Mouse (Mus musculus) forebrain, embryonic 15.5 days (tissue): ENCODE results near the gene Ado. TPM values are rescaled to one million over a fixed set of nuclear protein-coding genes. Genes with fewer than 3 reads are reported as not detected.

Experiments
- ATAC-seq: fragments of 200-750 bp; cut with Nextera tagmentation; replicated peaks from 2 replicates; pipeline ENCODE4 v1.8.0; 2017; ENCODE audit warnings: mild to moderate bottlenecking, moderate TSS enrichment, moderate library complexity
- H3K27ac ChIP-seq: fragments of 300-500 bp; sonication (generic); replicated peaks from 2 replicates; pipeline ENCODE4 v1.5.1; 2015; ENCODE audit warnings: mild to moderate bottlenecking, inconsistent platforms
- H3K27me3 ChIP-seq: fragments of 300-500 bp; sonication (generic); 2 replicates; pipeline ENCODE4 v1.6.1; 2015; ENCODE audit warnings: inconsistent platforms
- H3K36me3 ChIP-seq: fragments of 300-500 bp; sonication (generic); 2 replicates; pipeline ENCODE4 v1.6.1; 2015; ENCODE audit warnings: mild to moderate bottlenecking, inconsistent platforms
- H3K4me1 ChIP-seq: fragments of 300-500 bp; sonication (generic); 2 replicates; pipeline ENCODE4 v1.6.1; 2015; ENCODE audit warnings: inconsistent platforms
- H3K4me2 ChIP-seq: fragments of 300-500 bp; sonication (generic); replicated peaks from 2 replicates; pipeline ENCODE4 v1.6.1; 2015; ENCODE audit warnings: mild to moderate bottlenecking, inconsistent platforms
- H3K4me3 ChIP-seq: fragments of 300-500 bp; sonication (generic); 2 replicates; pipeline ENCODE4 v1.5.1; 2015; ENCODE audit warnings: mild to moderate bottlenecking, inconsistent platforms
- H3K9ac ChIP-seq: fragments of 300-500 bp; sonication (generic); replicated peaks from 2 replicates; pipeline ENCODE4 v1.6.1; 2015; ENCODE audit warnings: mild to moderate bottlenecking, inconsistent platforms
- H3K9me3 ChIP-seq: fragments of 300-500 bp; sonication (generic); 2 replicates; pipeline ENCODE4 v1.6.1; 2016; ENCODE audit warnings: inconsistent platforms
- WGBS: fragments of 180-500 bp; shearing (Covaris S2); methylation state at CpG from one replicate; pipeline ENCODE4 v1.1.7; 2015; ENCODE audit warnings: mixed read lengths; 5-methylcytosine and 5-hydroxymethylcytosine counted together
- polyA plus RNA-seq: library from polyadenylated mRNA; unstranded; fragments of >200 nt; fragmentation: Nextera tagmentation; extraction: Ambion mirVana; gene quantifications from 2 replicates; pipeline ENCODE4 v1.2.1, GENCODE M21; 2015

Gene Ado
- polyA plus RNA-seq, 1 experiment from 2014 or later = 73.0 TPM

GRCm38 (mm10) chr10:67559765-67560394 is 11.1 kb upstream of the Ado start:
- no peak overlapping the region for H3K27ac ChIP-seq
- no peaks in the 10 kb centered on the region for H3K36me3 ChIP-seq
- no peaks in the 10 kb centered on the region; the same call in 1 of the 2 replicates for H3K9me3 ChIP-seq
- 2% methylated on average over 13 of the region's 13 CpGs for WGBS
- ATAC-seq = peak; percentile 91
- no peak overlapping the region for H3K4me3 ChIP-seq
- no peak overlapping the region for H3K9ac ChIP-seq
- peaks cover 80% of the 10 kb centered on the region for H3K27me3 ChIP-seq
- no peak overlapping the region for H3K4me2 ChIP-seq
- peaks cover 18% of the 10 kb centered on the region for H3K4me1 ChIP-seq

GRCm38 (mm10) chr10:67558053-67558452 is 9.3 kb upstream of the Ado start:
- peaks cover 18% of the 10 kb centered on the region for H3K4me1 ChIP-seq
- no peak overlapping the region for H3K27ac ChIP-seq
- peaks cover 78% of the 10 kb centered on the region for H3K27me3 ChIP-seq
- no peak overlapping the region for H3K4me2 ChIP-seq
- no peak overlapping the region for H3K4me3 ChIP-seq
- H3K36me3 ChIP-seq = no peaks in the 10 kb centered on the region
- H3K9ac ChIP-seq = no peak overlapping the region
- WGBS = 59% methylated on average over 4 of the region's 4 CpGs
- no peak for ATAC-seq
- no peaks in the 10 kb centered on the region; the same call in 1 of the 2 replicates for H3K9me3 ChIP-seq

- no peaks in the 10 kb centered on the region for H3K9me3 ChIP-seq
- H3K36me3 ChIP-seq = no peaks in the 10 kb centered on the region; the same call in 1 of the 2 replicates
- peak overlapping the region; percentile 91 for H3K4me3 ChIP-seq
- WGBS = under 1% methylated on average over 71 of the region's 73 CpGs
- peaks cover 46% of the 10 kb centered on the region for H3K27me3 ChIP-seq
- H3K4me1 ChIP-seq = peaks cover 33% of the 10 kb centered on the region
- peak; percentile 76 for ATAC-seq
- H3K9ac ChIP-seq = peak overlapping the region; percentile 80
- H3K27ac ChIP-seq = peak overlapping the region; percentile 97
- H3K4me2 ChIP-seq = peak overlapping the region; percentile 91
Measured at GRCm38 (mm10) chr10:67548261-67548854, 397 bp downstream of the Ado start.

GRCm38 (mm10) chr10:67547850-67548260 is 900 bp downstream of the Ado start:
- 3% methylated on average over 20 of the region's 20 CpGs for WGBS
- peaks cover 45% of the 10 kb centered on the region for H3K27me3 ChIP-seq
- no peak for ATAC-seq

GRCm38 (mm10) chr10:67540591-67540990 is 8.2 kb downstream of the Ado start:
- Histone ChIP-seq H3K27me3 (peaks cover 71% of the 10 kb centered on the region), H3K36me3 (no peaks in the 10 kb centered on the region; the same call in 1 of the 2 replicates), H3K4me3 (no peak overlapping the region), H3K9ac (no peak overlapping the region), H3K4me1 (peaks cover 36% of the 10 kb centered on the region), H3K9me3 (no peaks in the 10 kb centered on the region), H3K27ac (no peak overlapping the region), H3K4me2 (no peak overlapping the region)
- 11% methylated on average over 19 of the region's 19 CpGs for WGBS
- no peak for ATAC-seq

More at GRCm38 (mm10) chr10:67547850-67548260, 900 bp downstream of the Ado start:
- Histone ChIP-seq H3K4me2 (peak overlapping the region; percentile 91), H3K36me3 (no peaks in the 10 kb centered on the region; the same call in 1 of the 2 replicates), H3K9ac (peak overlapping the region; percentile 80), H3K4me1 (peaks cover 33% of the 10 kb centered on the region), H3K9me3 (no peaks in the 10 kb centered on the region), H3K27ac (no peak overlapping the region), H3K4me3 (peak overlapping the region; percentile 91)

- no peak overlapping the region for H3K9ac ChIP-seq
- no peak overlapping the region for H3K27ac ChIP-seq
- H3K27me3 ChIP-seq = peaks cover 80% of the 10 kb centered on the region
- H3K4me1 ChIP-seq = peaks cover 44% of the 10 kb centered on the region
- H3K36me3 ChIP-seq = no peaks in the 10 kb centered on the region; the same call in 1 of the 2 replicates
- no peak for ATAC-seq
- H3K4me3 ChIP-seq = peak overlapping the region; percentile 50; the same call in 1 of the 2 replicates
- WGBS = 41% methylated on average over 6 of the region's 6 CpGs
- peak overlapping the region; percentile 89 for H3K4me2 ChIP-seq
- H3K9me3 ChIP-seq = no peaks in the 10 kb centered on the region
Measured at GRCm38 (mm10) chr10:67539401-67539730, 9.4 kb downstream of the Ado start.

- peaks cover 44% of the 10 kb centered on the region for H3K4me1 ChIP-seq
- H3K9me3 ChIP-seq = no peaks in the 10 kb centered on the region
- WGBS = under 1% methylated on average over 50 of the region's 50 CpGs
- H3K4me2 ChIP-seq = peak overlapping the region; percentile 89
- peak overlapping the region; percentile 50 for H3K4me3 ChIP-seq
- 0 out of 2 replicates have a peak overlapping the region, but pooled peaks have one; percentile 9 for H3K9ac ChIP-seq
- no peak overlapping the region for H3K27ac ChIP-seq
- ATAC-seq = no peak
- H3K27me3 ChIP-seq = peaks cover 86% of the 10 kb centered on the region
- no peaks in the 10 kb centered on the region for H3K36me3 ChIP-seq
Measured at GRCm38 (mm10) chr10:67538585-67539400, 10.0 kb downstream of the Ado start.

GRCm38 (mm10) chr10:67538106-67538505 is 10.6 kb downstream of the Ado start:
- H3K9me3 ChIP-seq = no peaks in the 10 kb centered on the region
- H3K4me2 ChIP-seq = peak overlapping the region; percentile 89
- H3K27me3 ChIP-seq = peaks cover 92% of the 10 kb centered on the region
- H3K36me3 ChIP-seq = no peaks in the 10 kb centered on the region
- under 1% methylated on average over 19 of the region's 19 CpGs for WGBS
- H3K4me1 ChIP-seq = peaks cover 44% of the 10 kb centered on the region
- H3K27ac ChIP-seq = no peak overlapping the region
- H3K9ac ChIP-seq = no peak overlapping the region
- no peak for ATAC-seq
- H3K4me3 ChIP-seq = peak overlapping the region; percentile 50

GRCm38 (mm10) chr10:67537151-67537994 is 11.4 kb downstream of the Ado start:
- ATAC-seq = peak; percentile 83
- H3K9me3 ChIP-seq = no peaks in the 10 kb centered on the region
- H3K27me3 ChIP-seq = peaks cover 92% of the 10 kb centered on the region
- peaks cover 44% of the 10 kb centered on the region for H3K4me1 ChIP-seq
- H3K9ac ChIP-seq = peak overlapping the region; percentile 34
- no peaks in the 10 kb centered on the region for H3K36me3 ChIP-seq
- H3K4me3 ChIP-seq = peak overlapping the region; percentile 50
- WGBS = under 1% methylated on average over 51 of the region's 51 CpGs
- H3K27ac ChIP-seq = no peak overlapping the region
- peak overlapping the region; percentile 89 for H3K4me2 ChIP-seq

- WGBS = 2% methylated on average over 22 of the region's 32 CpGs
- peak overlapping the region; percentile 50 for H3K4me3 ChIP-seq
- peaks cover 91% of the 10 kb centered on the region for H3K27me3 ChIP-seq
- peaks cover 44% of the 10 kb centered on the region for H3K4me1 ChIP-seq
- ATAC-seq = peak; percentile 52
- peak overlapping the region; percentile 34 for H3K9ac ChIP-seq
- no peak overlapping the region for H3K27ac ChIP-seq
- peak overlapping the region; percentile 89 for H3K4me2 ChIP-seq
- H3K36me3 ChIP-seq = no peaks in the 10 kb centered on the region
- H3K9me3 ChIP-seq = no peaks in the 10 kb centered on the region
Measured at GRCm38 (mm10) chr10:67536621-67537141, 12.1 kb downstream of the Ado start.

GRCm38 (mm10) chr10:67535972-67536371 is 12.8 kb downstream of the Ado start:
- under 1% methylated on average over 35 of the region's 35 CpGs for WGBS
- Histone ChIP-seq H3K36me3 (no peaks in the 10 kb centered on the region), H3K9ac (peak overlapping the region; percentile 22), H3K27ac (no peak overlapping the region), H3K4me1 (peaks cover 44% of the 10 kb centered on the region), H3K4me3 (peak overlapping the region; percentile 50), H3K27me3 (peaks cover 91% of the 10 kb centered on the region), H3K4me2 (peak overlapping the region; percentile 89), H3K9me3 (no peaks in the 10 kb centered on the region)
- peak; percentile 41 for ATAC-seq
